Mouse (Mus musculus) midbrain, embryonic 15.5 days (tissue): ENCODE results near the gene Mob1a. TPM values are rescaled to one million over a fixed set of nuclear protein-coding genes. Genes with fewer than 3 reads are reported as not detected.

Experiments used
- ATAC-seq: fragments of 200-750 bp; cut with Nextera tagmentation; replicated peaks from 2 replicates; pipeline ENCODE4 v1.8.0; 2017; ENCODE audit warnings: moderate TSS enrichment
- H3K27ac ChIP-seq: fragments of 300-500 bp; sonication (generic); 2 replicates; pipeline ENCODE4 v1.5.1; 2015; ENCODE audit warnings: mild to moderate bottlenecking, inconsistent platforms
- H3K27me3 ChIP-seq: fragments of 300-500 bp; sonication (generic); replicated peaks from 2 replicates; pipeline ENCODE4 v1.6.1; 2015; ENCODE audit warnings: inconsistent platforms
- H3K36me3 ChIP-seq: fragments of 300-500 bp; sonication (generic); replicated peaks from 2 replicates; pipeline ENCODE4 v1.6.1; 2015; ENCODE audit warnings: inconsistent platforms
- H3K4me1 ChIP-seq: fragments of 300-500 bp; sonication (generic); 2 replicates; pipeline ENCODE4 v1.6.1; 2015; ENCODE audit warnings: inconsistent platforms
- H3K4me2 ChIP-seq: fragments of 300-500 bp; sonication (generic); 2 replicates; pipeline ENCODE4 v1.6.1; 2015; ENCODE audit warnings: inconsistent platforms, mild to moderate bottlenecking, moderate library complexity
- H3K4me3 ChIP-seq: fragments of 300-500 bp; sonication (generic); 2 replicates; pipeline ENCODE4 v1.5.1; 2015; ENCODE audit warnings: mild to moderate bottlenecking, inconsistent platforms
- H3K9ac ChIP-seq: fragments of 300-500 bp; sonication (generic); 2 replicates; pipeline ENCODE4 v1.6.1; 2015; ENCODE audit warnings: mild to moderate bottlenecking, inconsistent platforms
- H3K9me3 ChIP-seq: fragments of 300-500 bp; sonication (generic); 2 replicates; pipeline ENCODE4 v1.6.1; 2016; ENCODE audit warnings: inconsistent platforms
- WGBS: fragments of 180-500 bp; shearing (Covaris S2); methylation state at CpG from one replicate; pipeline ENCODE4 v1.1.7; 2015; ENCODE audit warnings: mixed read lengths; 5-methylcytosine and 5-hydroxymethylcytosine counted together
- polyA plus RNA-seq: library from polyadenylated mRNA; unstranded; fragments of >200 nt; fragmentation: Nextera tagmentation; extraction: Ambion mirVana; gene quantifications from 2 replicates; pipeline ENCODE4 v1.2.1, GENCODE M21; 2015

Mob1a gene
- 22.8 and 23.4 TPM in 2 replicates for polyA plus RNA-seq

GRCm38 (mm10) chr6:83325525-83326393 is at the start of gene Mob1a, which contains the start of gene Mthfd2:
TSS of gene Mob1a (plus strand) at chr6:83326016.
TSS of gene Mthfd2 (minus strand) at chr6:83325908.
- peak within 1 kb of the TSS; percentile 95 for H3K9ac ChIP-seq
- peaks cover 22% of the 10 kb centered on the region for H3K4me1 ChIP-seq
- H3K4me3 ChIP-seq: peak within 1 kb of the TSS; percentile 75
- under 1% methylated on average over 65 of the region's 65 CpGs for whole genome bisulfite sequencing
- H3K9me3 ChIP-seq: no peaks in the 10 kb centered on the region
- H3K36me3 ChIP-seq: peaks cover 6% of the 10 kb centered on the region
- peak within 1 kb of the TSS; percentile 88 for H3K27ac ChIP-seq
- no peaks in the 10 kb centered on the region for H3K27me3 ChIP-seq
- peak; percentile 98 for ATAC-seq
- H3K4me2 ChIP-seq: peak within 1 kb of the TSS; percentile 82

- Histone ChIP-seq H3K4me1 (no peaks in the 10 kb centered on the region), H3K4me2 (no peak overlapping the region), H3K4me3 (no peak overlapping the region), H3K9me3 (no peaks in the 10 kb centered on the region; the same call in 1 of the 2 replicates), H3K36me3 (no peaks in the 10 kb centered on the region), H3K27me3 (no peaks in the 10 kb centered on the region), H3K27ac (no peak overlapping the region), H3K9ac (no peak overlapping the region)
- no peak for ATAC-seq
- WGBS: 74% methylated on average over 13 of the region's 13 CpGs
These were observed 48.7 kb upstream of the Mob1a start for GRCm38 (mm10) chr6:83277151-83277550.

- H3K36me3 ChIP-seq: no peaks in the 10 kb centered on the region
- no peak overlapping the region for H3K9ac ChIP-seq
- H3K4me3 ChIP-seq: no peak overlapping the region
- no peaks in the 10 kb centered on the region; the same call in 1 of the 2 replicates for H3K9me3 ChIP-seq
- H3K4me1 ChIP-seq: no peaks in the 10 kb centered on the region
- no peak overlapping the region for H3K27ac ChIP-seq
- no peak overlapping the region for H3K4me2 ChIP-seq
- H3K27me3 ChIP-seq: no peaks in the 10 kb centered on the region
- WGBS: 29% methylated on average over 2 of the region's 2 CpGs
- no peak for ATAC-seq
These were observed 46.9 kb upstream of the Mob1a start for GRCm38 (mm10) chr6:83278881-83279280.

GRCm38 (mm10) chr6:83280256-83280955 is 45.4 kb upstream of the Mob1a start:
- 77% methylated on average over 8 of the region's 8 CpGs for WGBS

GRCm38 (mm10) chr6:83300447-83301229 is 25.2 kb upstream of the Mob1a start:
- Histone ChIP-seq H3K4me3 (no peak overlapping the region), H3K27me3 (no peaks in the 10 kb centered on the region), H3K36me3 (no peaks in the 10 kb centered on the region), H3K27ac (no peak overlapping the region), H3K9me3 (no peaks in the 10 kb centered on the region), H3K4me1 (no peaks in the 10 kb centered on the region), H3K9ac (no peak overlapping the region), H3K4me2 (no peak overlapping the region)
- ATAC-seq: no peak
- WGBS: 82% methylated on average over 7 of the region's 7 CpGs

More at GRCm38 (mm10) chr6:83280256-83280955, 45.4 kb upstream of the Mob1a start:
- no peak overlapping the region for H3K27ac ChIP-seq
- no peak overlapping the region for H3K9ac ChIP-seq
- H3K27me3 ChIP-seq: no peaks in the 10 kb centered on the region
- H3K9me3 ChIP-seq: no peaks in the 10 kb centered on the region; the same call in 1 of the 2 replicates
- ATAC-seq: no peak
- no peak overlapping the region for H3K4me3 ChIP-seq
- H3K4me1 ChIP-seq: no peaks in the 10 kb centered on the region
- no peak overlapping the region for H3K4me2 ChIP-seq
- no peaks in the 10 kb centered on the region for H3K36me3 ChIP-seq

- Histone ChIP-seq H3K9me3 (no peaks in the 10 kb centered on the region), H3K27me3 (no peaks in the 10 kb centered on the region), H3K27ac (no peak overlapping the region), H3K4me3 (no peak overlapping the region), H3K4me2 (no peak overlapping the region), H3K36me3 (peaks cover 1% of the 10 kb centered on the region; the same call in 1 of the 2 replicates), H3K9ac (no peak overlapping the region), H3K4me1 (no peaks in the 10 kb centered on the region)
- no peak for ATAC-seq
- 88% methylated on average over 2 of the region's 2 CpGs for WGBS
These were observed 24.5 kb upstream of the Mob1a start for GRCm38 (mm10) chr6:83301294-83301693.

GRCm38 (mm10) chr6:83302264-83302663 is 23.6 kb upstream of the Mob1a start:
- H3K27ac ChIP-seq: no peak overlapping the region
- ATAC-seq: no peak
- H3K36me3 ChIP-seq: peaks cover 5% of the 10 kb centered on the region
- no peak overlapping the region for H3K9ac ChIP-seq
- H3K4me2 ChIP-seq: no peak overlapping the region
- H3K9me3 ChIP-seq: no peaks in the 10 kb centered on the region
- no peak overlapping the region for H3K4me3 ChIP-seq
- H3K4me1 ChIP-seq: no peaks in the 10 kb centered on the region
- 79% methylated on average over 5 of the region's 5 CpGs for WGBS
- no peaks in the 10 kb centered on the region for H3K27me3 ChIP-seq

GRCm38 (mm10) chr6:83309017-83309416 is 16.8 kb upstream of the Mob1a start:
- H3K4me1 ChIP-seq: no peaks in the 10 kb centered on the region
- H3K4me2 ChIP-seq: no peak overlapping the region
- ATAC-seq: no peak
- WGBS: 93% methylated on average over 7 of the region's 7 CpGs
- H3K27me3 ChIP-seq: no peaks in the 10 kb centered on the region
- peaks cover 27% of the 10 kb centered on the region for H3K36me3 ChIP-seq
- H3K4me3 ChIP-seq: no peak overlapping the region
- H3K27ac ChIP-seq: no peak overlapping the region
- no peaks in the 10 kb centered on the region for H3K9me3 ChIP-seq
- H3K9ac ChIP-seq: no peak overlapping the region

- H3K4me3 ChIP-seq: no peak overlapping the region
- peaks cover 10% of the 10 kb centered on the region for H3K4me1 ChIP-seq
- H3K9me3 ChIP-seq: no peaks in the 10 kb centered on the region
- no peak overlapping the region for H3K4me2 ChIP-seq
- no peak overlapping the region for H3K9ac ChIP-seq
- H3K27me3 ChIP-seq: no peaks in the 10 kb centered on the region
- peaks cover 27% of the 10 kb centered on the region for H3K36me3 ChIP-seq
- no peak overlapping the region for H3K27ac ChIP-seq
- 96% methylated on average over 11 of the region's 11 CpGs for WGBS
- no peak for ATAC-seq
These were observed 14.6 kb upstream of the Mob1a start for GRCm38 (mm10) chr6:83311206-83311605.

- H3K27me3 ChIP-seq: no peaks in the 10 kb centered on the region
- H3K4me2 ChIP-seq: no peak overlapping the region
- ATAC-seq: no peak
- H3K9me3 ChIP-seq: no peaks in the 10 kb centered on the region
- H3K27ac ChIP-seq: no peak overlapping the region
- peaks cover 22% of the 10 kb centered on the region for H3K36me3 ChIP-seq
- H3K4me1 ChIP-seq: peaks cover 17% of the 10 kb centered on the region
- H3K9ac ChIP-seq: no peak overlapping the region
- H3K4me3 ChIP-seq: no peak overlapping the region
- WGBS: 93% methylated on average over 7 of the region's 7 CpGs
These were observed 13.8 kb upstream of the Mob1a start for GRCm38 (mm10) chr6:83312021-83312420.

GRCm38 (mm10) chr6:83312514-83312913 is 13.3 kb upstream of the Mob1a start:
- H3K27me3 ChIP-seq: no peaks in the 10 kb centered on the region
- 87% methylated on average over 8 of the region's 8 CpGs for WGBS

GRCm38 (mm10) chr6:83315293-83315692 is 10.5 kb upstream of the Mob1a start:
- peaks cover 13% of the 10 kb centered on the region for H3K36me3 ChIP-seq
- H3K4me3 ChIP-seq: no peak overlapping the region
- no peak overlapping the region for H3K4me2 ChIP-seq
- ATAC-seq: no peak
- no peak overlapping the region for H3K27ac ChIP-seq
- no peaks in the 10 kb centered on the region for H3K27me3 ChIP-seq
- no peak overlapping the region for H3K9ac ChIP-seq
- H3K4me1 ChIP-seq: peaks cover 17% of the 10 kb centered on the region
- no peaks in the 10 kb centered on the region for H3K9me3 ChIP-seq

More at GRCm38 (mm10) chr6:83312514-83312913, 13.3 kb upstream of the Mob1a start:
- Histone ChIP-seq H3K27ac (no peak overlapping the region), H3K4me1 (peaks cover 17% of the 10 kb centered on the region), H3K4me2 (no peak overlapping the region), H3K36me3 (peaks cover 22% of the 10 kb centered on the region), H3K9me3 (no peaks in the 10 kb centered on the region), H3K9ac (no peak overlapping the region), H3K4me3 (no peak overlapping the region)
- no peak for ATAC-seq
